In the genomic region with DNA sequence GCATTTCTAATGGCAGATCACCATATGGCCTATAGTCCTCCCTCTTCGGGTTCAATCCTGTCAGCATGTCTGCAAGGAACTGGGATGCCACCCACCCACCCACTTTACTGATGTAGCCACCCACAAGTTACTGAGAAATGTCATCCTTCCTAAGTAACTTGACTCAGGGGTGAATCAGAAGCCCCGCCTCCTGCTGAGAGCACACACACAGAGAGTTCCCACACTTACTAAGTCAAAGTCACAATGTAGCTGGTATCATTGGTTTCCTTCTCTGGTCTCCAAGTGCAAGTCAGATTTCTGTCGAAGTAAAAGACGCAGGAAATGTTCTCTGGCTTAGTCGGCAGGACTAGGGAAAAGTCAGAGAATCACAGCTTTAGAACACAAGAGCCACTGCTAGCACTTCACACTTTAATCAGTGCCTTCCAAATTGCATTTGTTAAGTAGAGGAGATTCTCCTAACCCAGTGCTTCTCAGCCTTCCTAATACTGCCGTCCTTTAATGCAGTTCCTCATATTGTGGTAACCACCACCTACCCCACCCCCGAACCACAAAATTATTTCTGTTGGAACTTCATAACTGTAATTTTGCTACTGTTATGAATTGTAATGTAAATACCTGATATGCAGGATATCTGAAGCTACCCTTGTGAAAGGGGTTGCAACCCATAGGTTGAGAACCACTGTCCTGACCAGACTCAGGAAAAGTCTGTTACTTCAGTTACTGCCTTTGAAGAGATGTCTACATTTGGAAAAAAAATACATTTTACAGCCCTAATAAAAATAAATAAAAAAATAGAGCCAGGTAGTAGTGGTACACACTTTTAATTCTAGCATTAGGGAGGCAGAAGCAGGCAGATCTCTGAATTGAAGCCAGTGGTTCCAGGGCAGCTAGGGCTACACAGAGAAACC, we compare ENCODE assay signal across 34 mouse cellular contexts. TPM values are rescaled to one million over a fixed set of nuclear protein-coding genes. Genes with fewer than 3 reads are reported as not detected.
DNase-seq lines count a peak whose midpoint lies in the region; ATAC-seq and TF ChIP-seq lines count a peak whose summit lies in the region.
"Had no signal": no experiment of that assay in that cellular context is flagged by ENCODE, and none has a peak within 500 bp of the region (broad histone marks: within the 10 kb centered on the region; RNA-seq: fewer than 3 reads in every experiment).

No protein-coding gene starts in this region.

- H3K27ac ChIP-seq in liver, postnatal 0 days (ENCODE audit: low read depth): no peak overlapping the region
- no peak overlapping the region for H3K27ac ChIP-seq in liver, embryonic 12.5 days
- no peak overlapping the region for H3K27ac ChIP-seq in layer of hippocampus, adult 2 months
- H3K27ac ChIP-seq: forebrain, embryonic 10.5 days; forebrain, embryonic 15.5 days; heart, embryonic 10.5 days; heart, embryonic 15.5 days; hindbrain, embryonic 12.5 days; hindbrain, postnatal 0 days; limb, embryonic 12.5 days; neural tube, embryonic 12.5 days had no signal

- no peak overlapping the region for H3K4me2 ChIP-seq in liver, postnatal 0 days (ENCODE audit: low read depth, low read length)
- H3K4me2 ChIP-seq in liver, embryonic 12.5 days: no peak overlapping the region
- H3K4me2 ChIP-seq: forebrain, embryonic 15.5 days; heart, embryonic 15.5 days; hindbrain, embryonic 12.5 days; limb, embryonic 12.5 days; neural tube, embryonic 12.5 days had no signal

- no peaks in the 10 kb centered on the region for H3K36me3 ChIP-seq in liver, postnatal 0 days (replicated peaks; ENCODE audit: insufficient read depth, low read length)
- no peaks in the 10 kb centered on the region for H3K36me3 ChIP-seq in liver, embryonic 12.5 days
- H3K36me3 ChIP-seq: forebrain, embryonic 10.5 days; forebrain, embryonic 15.5 days; G1E; heart, embryonic 10.5 days; heart, embryonic 15.5 days; hindbrain, embryonic 12.5 days; limb, embryonic 12.5 days; neural tube, embryonic 12.5 days had no signal

- no peak for DNase-seq in liver, postnatal 0 days
- peak; percentile 66 for DNase-seq in brain, adult 2 months (ENCODE audit: low read depth, low spot score)
- peak; percentile 58 for DNase-seq in induced T-regulatory cell, adult 2 months (ENCODE audit: low read depth)
- peak; percentile 11 for DNase-seq in naive thymus-derived CD4-positive, alpha-beta T cell, adult 2 months (ENCODE audit: low read depth)
- DNase-seq in layer of hippocampus, adult 2 months (ENCODE audit: low spot score in 2 of 2): no peak
- no peak for DNase-seq in retina, postnatal 1 day
- no peak for DNase-seq in adrenal gland, postnatal 25 days
- DNase-seq: adrenal gland, postnatal 14 days; cerebellum, adult 8-10 months; cerebellum, postnatal 25 days; kidney, adult 8-10 months; kidney, postnatal 10 days; layer of hippocampus, adult 9-11 months; lung, postnatal 36 days; midbrain, embryonic 14.5 days; right cerebral cortex, postnatal 14 days had no signal

- ATAC-seq in liver, postnatal 0 days: no peak
- no peak for ATAC-seq in liver, embryonic 12.5 days
- ATAC-seq: forebrain, embryonic 15.5 days; hindbrain, postnatal 0 days; intestine, embryonic 16.5 days had no signal

- 53% methylated on average over 7 of the region's 7 CpGs for WGBS in liver, postnatal 0 days (ENCODE audit: insufficient replicate concordance)
- 52% methylated on average over 7 of the region's 7 CpGs for WGBS in liver, embryonic 12.5 days (ENCODE audit: insufficient replicate concordance)

- H3K27me3 ChIP-seq in liver, postnatal 0 days (ENCODE audit: insufficient read depth, low read length): no peaks in the 10 kb centered on the region
- no peaks in the 10 kb centered on the region for H3K27me3 ChIP-seq in liver, embryonic 12.5 days (replicated peaks)
- H3K27me3 ChIP-seq: forebrain, embryonic 15.5 days; heart, embryonic 15.5 days; hindbrain, embryonic 12.5 days; limb, embryonic 12.5 days; neural tube, embryonic 12.5 days had no signal

- no peaks in the 10 kb centered on the region for H3K9me3 ChIP-seq in liver, postnatal 0 days (ENCODE audit: low read length)
- H3K9me3 ChIP-seq in liver, embryonic 12.5 days (replicated peaks): no peaks in the 10 kb centered on the region
- H3K9me3 ChIP-seq: forebrain, embryonic 10.5 days; forebrain, embryonic 15.5 days; G1E; heart, embryonic 10.5 days; heart, embryonic 15.5 days; hindbrain, embryonic 12.5 days; limb, embryonic 12.5 days; neural tube, embryonic 12.5 days had no signal

- H3K4me1 ChIP-seq in liver, postnatal 0 days (ENCODE audit: insufficient read depth): no peaks in the 10 kb centered on the region
- no peaks in the 10 kb centered on the region for H3K4me1 ChIP-seq in liver, embryonic 12.5 days
- H3K4me1 ChIP-seq: forebrain, embryonic 10.5 days; forebrain, embryonic 15.5 days; heart, embryonic 10.5 days; heart, embryonic 15.5 days; hindbrain, embryonic 12.5 days; limb, embryonic 12.5 days; neural tube, embryonic 12.5 days had no signal

- peak; percentile 43; the same call in 1 of the 2 replicates for TF ChIP-seq EP300 in liver, postnatal 0 days (IDR thresholded peaks at IDR 0.05; ENCODE audit: low read depth)

- no peak for TF ChIP-seq CTCF in liver, postnatal 0 days (IDR thresholded peaks at IDR 0.05; ENCODE audit: low read depth)
- TF ChIP-seq CTCF in layer of hippocampus, adult 2 months (conservative IDR thresholded peaks at IDR 0.05): no peak

- no peak overlapping the region for H3K4me3 ChIP-seq in liver, postnatal 0 days (ENCODE audit: low read depth, low read length)
- no peak overlapping the region for H3K4me3 ChIP-seq in liver, embryonic 12.5 days
- no peak overlapping the region for H3K4me3 ChIP-seq in layer of hippocampus, adult 2 months
- H3K4me3 ChIP-seq: forebrain, embryonic 10.5 days; forebrain, embryonic 15.5 days; heart, embryonic 10.5 days; heart, embryonic 15.5 days; hindbrain, embryonic 12.5 days; limb, embryonic 12.5 days; neural tube, embryonic 12.5 days had no signal

- no peak overlapping the region for H3K9ac ChIP-seq in liver, postnatal 0 days (replicated peaks)
- no peak overlapping the region for H3K9ac ChIP-seq in liver, embryonic 12.5 days
- H3K9ac ChIP-seq: forebrain, embryonic 15.5 days; heart, embryonic 15.5 days; hindbrain, embryonic 12.5 days; limb, embryonic 12.5 days; neural tube, embryonic 12.5 days had no signal

RNA-seq across cellular contexts. Expression of a gene that starts 42.3 kb away (rescaled TPM):
- 0.06 and 0.11 TPM in 2 replicates for polyA plus RNA-seq in liver, postnatal 0 days (2015; fragmentation: Nextera tagmentation; extraction: Ambion mirVana)
- 0.06 and 0.14 TPM in 2 replicates for polyA plus RNA-seq in liver, embryonic 12.5 days (2016; fragmentation: Nextera tagmentation; extraction: Ambion mirVana)
- under 1 TPM; 0.15 to 0.22 TPM for total RNA-seq in layer of hippocampus, adult 2 months (2021)
- 0.15 TPM in 1 of 2 replicates, not detected in the other for total RNA-seq in adrenal gland, postnatal 25 days (2021)
- total RNA-seq: gastrocnemius, adult 18-20 months; heart, postnatal 25 days; hindbrain, postnatal 0 days; liver, adult 2 months had no signal
- polyA plus RNA-seq: embryonic facial prominence, embryonic 11.5 days; forebrain, embryonic 10.5 days; G1E; hindbrain, embryonic 12.5 days; hindbrain, postnatal 0 days; large intestine, adult 2 months; limb, embryonic 12.5 days; liver, adult 2 months; lung, embryonic 16.5 days; midbrain, embryonic 14.5 days; small intestine, adult 2 months had no signal

Comparison
In these comparisons a context has a peak if more than half of its experiments do, and no peak if none do; other contexts are left out.
1. DNase-seq: peak in brain, adult 2 months (single experiment), induced T-regulatory cell, adult 2 months (single experiment) and naive thymus-derived CD4-positive, alpha-beta T cell, adult 2 months (single experiment); none in liver, postnatal 0 days (single experiment), layer of hippocampus, adult 2 months (0 of 2), retina, postnatal 1 day (single experiment) and adrenal gland, postnatal 25 days (single experiment).